Mouse (Mus musculus): Measurements from ENCODE around the gene Snhg11. TPM values are rescaled to one million over a fixed set of nuclear protein-coding genes. Genes with fewer than 3 reads are reported as not detected.
"Not testable (repeated sequence)": the region's sequence is repeated elsewhere in the genome, so short reads cannot be mapped to it uniquely, and the experiment has no call there.

Snhg11 gene
- total and polyA plus RNA-seq, 2 experiments from 2014 or later, result 142 to 179 TPM

DNA sequence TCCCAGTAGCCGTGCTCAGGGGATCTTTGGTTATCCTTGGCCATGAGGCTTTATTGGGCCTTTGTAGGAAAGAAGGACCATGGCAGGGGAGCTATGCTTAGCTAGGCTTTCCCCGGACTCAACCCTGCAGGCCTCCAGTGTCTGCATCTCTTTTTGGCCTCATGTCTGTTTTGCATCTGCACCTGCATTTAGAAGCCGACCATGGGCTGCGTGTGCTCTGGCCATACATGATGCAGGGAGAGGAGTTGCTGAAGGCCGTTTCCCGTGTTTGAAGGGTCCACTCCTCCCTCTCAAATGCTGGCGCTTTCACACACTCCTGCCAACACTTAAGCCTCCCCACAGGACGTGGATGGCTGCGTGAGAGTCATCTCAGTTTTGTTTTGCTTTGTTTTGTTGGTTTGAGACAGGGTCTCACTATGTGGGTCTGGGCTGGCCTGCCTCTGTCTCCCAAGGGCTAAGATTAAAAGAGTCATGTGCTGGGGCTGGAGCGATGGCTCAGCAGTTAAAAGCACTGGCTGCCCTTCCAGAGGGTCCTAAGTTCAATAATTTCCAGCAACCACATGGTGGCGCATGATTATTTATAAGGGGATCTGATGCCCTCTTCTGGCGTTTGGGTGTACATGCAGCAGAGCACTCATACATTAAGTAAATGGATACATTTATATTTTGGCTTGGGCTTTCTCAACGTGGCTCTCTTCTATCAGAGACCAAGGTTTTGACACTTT is 4.1 kb downstream of the Snhg11 start:
- Histone ChIP-seq H3K27ac (ENCODE audit: low read depth, low read length) (no peak overlapping the region), H3K4me1 (ENCODE audit: insufficient read depth) (no peaks in the 10 kb centered on the region), H3K27me3 (ENCODE audit: insufficient read depth, low read length) (no peaks in the 10 kb centered on the region; the same call in 1 of the 2 replicates), H3K36me3 (ENCODE audit: insufficient read depth) (no peaks in the 10 kb centered on the region), H3K9ac (no peak overlapping the region), H3K4me2 (ENCODE audit: low read depth) (no peak overlapping the region), H3K4me3 (ENCODE audit: low read depth, low read length) (no peak overlapping the region), H3K9me3 (ENCODE audit: low read length) (no peaks in the 10 kb centered on the region)
- WGBS, result 40% methylated on average over 13 of the region's 13 CpGs
- DNase-seq (peak; percentile 86), ATAC-seq (peak; percentile 41)
- TF ChIP-seq CTCF (IDR thresholded peaks at IDR 0.05; ENCODE audit: low read depth), result peak; percentile 97

DNA sequence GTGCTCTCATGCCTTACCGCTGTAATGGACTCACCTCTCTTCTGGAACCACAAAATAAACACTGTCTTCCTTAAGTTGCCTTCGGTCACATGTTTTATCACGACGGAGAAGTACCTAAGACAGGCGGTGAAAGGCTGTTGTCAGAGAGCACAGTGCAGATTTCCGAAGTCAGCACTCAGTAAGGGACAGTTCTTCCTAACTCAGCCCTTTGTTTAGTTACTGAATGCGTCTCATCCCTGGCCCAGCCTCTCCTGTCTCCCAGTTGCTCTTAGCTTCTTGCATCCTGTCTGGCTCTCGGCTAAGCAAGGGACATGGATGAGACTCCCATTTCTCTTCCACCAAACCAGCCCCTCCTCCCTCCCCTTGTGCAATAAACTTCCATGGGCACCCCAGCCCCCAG is 10.6 kb downstream of the Snhg11 start:
- H3K9me3 ChIP-seq (ENCODE audit: low read length), result no peaks in the 10 kb centered on the region
- WGBS, result 36% methylated on average over 8 of the region's 8 CpGs
- H3K36me3 ChIP-seq (ENCODE audit: insufficient read depth), result no peaks in the 10 kb centered on the region
- ATAC-seq (no peak), DNase-seq (no peak)
- H3K9ac ChIP-seq, result no peak overlapping the region
- H3K4me2 ChIP-seq (ENCODE audit: low read depth), result no peak overlapping the region
- no peaks in the 10 kb centered on the region for H3K4me1 ChIP-seq (ENCODE audit: insufficient read depth)
- no peak for TF ChIP-seq CTCF (IDR thresholded peaks at IDR 0.05; ENCODE audit: low read depth)
- H3K27me3 ChIP-seq (ENCODE audit: insufficient read depth, low read length), result no peaks in the 10 kb centered on the region
- H3K4me3 ChIP-seq (ENCODE audit: low read depth, low read length), result no peak overlapping the region
- no peak overlapping the region for H3K27ac ChIP-seq (ENCODE audit: low read depth, low read length)

DNA sequence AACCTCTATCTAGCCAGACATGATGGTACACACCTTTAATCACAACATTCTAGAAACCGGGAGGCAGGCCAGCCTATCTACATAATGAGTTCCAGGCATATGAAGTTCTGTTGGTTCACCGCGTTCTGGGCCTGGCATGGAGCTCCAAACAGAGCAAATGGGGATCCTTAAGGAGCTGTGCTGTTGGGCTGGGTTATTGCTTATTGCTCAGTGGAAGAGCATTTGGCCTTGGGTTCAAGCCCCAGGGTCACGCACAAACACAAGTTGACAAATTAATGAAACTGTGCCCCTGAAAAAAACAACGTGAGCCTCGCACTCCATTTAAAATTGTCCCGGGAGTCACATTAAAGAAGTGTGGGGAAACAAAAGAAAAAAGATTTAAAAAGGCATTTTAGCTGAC is 14.0 kb downstream of the Snhg11 start:
- TF ChIP-seq CTCF (IDR thresholded peaks at IDR 0.05; ENCODE audit: low read depth), result no peak

DNA sequence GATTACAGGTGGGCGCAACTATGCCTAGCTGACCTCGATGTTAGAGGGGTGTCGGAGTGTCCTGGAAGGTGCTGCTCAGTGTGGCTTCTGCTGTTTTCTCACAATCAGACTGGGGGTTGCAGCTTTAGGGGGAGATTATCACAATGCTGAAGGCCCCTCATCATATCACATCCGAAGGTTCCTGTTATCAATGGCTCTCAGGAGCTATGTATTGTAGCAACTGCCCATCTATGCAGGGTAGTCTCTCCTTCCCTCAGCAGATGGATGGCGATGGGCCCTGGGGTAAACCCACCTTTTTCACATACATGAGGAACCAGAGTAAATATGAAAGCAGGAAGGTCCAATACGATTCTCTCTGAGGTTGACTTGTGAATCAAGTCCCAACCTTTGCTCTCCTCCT is 20.9 kb downstream of the Snhg11 start:
- TF ChIP-seq CTCF (IDR thresholded peaks at IDR 0.05; ENCODE audit: low read depth), result no peak
- H3K27me3 ChIP-seq (ENCODE audit: insufficient read depth, low read length), result no peaks in the 10 kb centered on the region
- no peaks in the 10 kb centered on the region for H3K4me1 ChIP-seq (ENCODE audit: insufficient read depth)
- H3K27ac ChIP-seq (ENCODE audit: low read depth, low read length), result no peak overlapping the region
- H3K4me2 ChIP-seq (ENCODE audit: low read depth), result no peak overlapping the region
- no peak for ATAC-seq
- H3K36me3 ChIP-seq (ENCODE audit: insufficient read depth), result no peaks in the 10 kb centered on the region
- H3K4me3 ChIP-seq (ENCODE audit: low read depth, low read length), result no peak overlapping the region
- no peak for DNase-seq
- H3K9ac ChIP-seq, result no peak overlapping the region
- WGBS, result 92% methylated on average over 6 of the region's 6 CpGs
- H3K9me3 ChIP-seq (ENCODE audit: low read length), result no peaks in the 10 kb centered on the region

More for the DNA sequence above, 14.0 kb downstream of the Snhg11 start:
- Histone ChIP-seq H3K9me3 (ENCODE audit: low read length) (no peaks in the 10 kb centered on the region), H3K36me3 (ENCODE audit: insufficient read depth) (no peaks in the 10 kb centered on the region), H3K4me1 (ENCODE audit: insufficient read depth) (no peaks in the 10 kb centered on the region), H3K4me3 (ENCODE audit: low read depth, low read length) (no peak overlapping the region), H3K9ac (no peak overlapping the region), H3K4me2 (ENCODE audit: low read depth) (no peak overlapping the region), H3K27ac (ENCODE audit: low read depth, low read length) (no peak overlapping the region), H3K27me3 (ENCODE audit: insufficient read depth, low read length) (no peaks in the 10 kb centered on the region)
- ATAC-seq, result no peak
- WGBS, result 79% methylated on average over 7 of the region's 7 CpGs
- no peak for DNase-seq

DNA sequence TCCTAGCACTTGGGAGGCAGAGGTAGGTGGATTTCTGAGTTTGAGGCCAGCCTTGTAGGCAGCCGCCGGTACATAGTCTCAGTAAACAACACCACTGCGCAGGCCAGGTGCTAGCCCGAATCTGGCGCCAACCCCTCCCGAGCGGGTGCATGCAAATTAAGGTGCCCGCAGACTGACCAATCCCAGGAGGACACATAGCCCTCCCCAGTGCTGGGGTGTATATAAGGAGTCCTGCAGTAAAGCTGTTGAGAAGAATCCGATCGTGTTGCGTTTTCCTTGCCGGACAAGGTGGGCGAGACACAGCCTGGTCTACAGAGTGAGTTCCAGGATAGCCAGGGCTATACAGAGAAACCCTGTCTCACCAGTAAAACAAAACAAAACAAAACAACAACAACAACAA is 21.7 kb downstream of the Snhg11 start:
- H3K4me2 ChIP-seq (ENCODE audit: low read depth); DNase-seq; H3K27ac ChIP-seq (ENCODE audit: low read depth, low read length); H3K4me3 ChIP-seq (ENCODE audit: low read depth, low read length); H3K9me3 ChIP-seq (ENCODE audit: low read length); H3K9ac ChIP-seq; H3K36me3 ChIP-seq (ENCODE audit: insufficient read depth); H3K4me1 ChIP-seq (ENCODE audit: insufficient read depth); H3K27me3 ChIP-seq (ENCODE audit: insufficient read depth, low read length); ATAC-seq: not testable (repeated sequence)
- 70% methylated on average over 13 of the region's 13 CpGs for WGBS

DNA sequence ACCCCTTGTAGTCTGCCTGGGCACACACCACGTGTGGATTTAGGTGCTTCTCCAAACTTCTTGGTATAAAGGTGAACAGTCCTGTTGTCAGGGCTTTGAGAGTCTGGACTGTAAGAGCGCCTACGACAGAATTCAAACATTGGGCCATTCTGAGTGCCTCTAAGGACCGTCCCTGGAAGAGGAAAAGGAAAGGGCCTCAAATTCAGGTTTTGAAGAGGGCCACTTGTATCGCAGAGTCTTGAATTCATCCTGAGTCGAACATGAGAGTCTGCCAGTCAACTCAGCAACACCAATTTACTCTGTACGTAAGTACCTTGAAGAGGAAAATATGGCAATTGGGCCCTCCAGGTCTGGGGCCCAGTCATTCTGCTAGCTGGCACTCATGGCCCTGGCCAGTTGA is 27.5 kb downstream of the Snhg11 start:
- no peak for ATAC-seq
- H3K4me2 ChIP-seq (ENCODE audit: low read depth), result no peak overlapping the region
- H3K4me3 ChIP-seq (ENCODE audit: low read depth, low read length), result no peak overlapping the region
- no peaks in the 10 kb centered on the region for H3K4me1 ChIP-seq (ENCODE audit: insufficient read depth)
- H3K27me3 ChIP-seq (ENCODE audit: insufficient read depth, low read length), result no peaks in the 10 kb centered on the region; the same call in 1 of the 2 replicates
- DNase-seq, result no peak
- H3K9me3 ChIP-seq (ENCODE audit: low read length), result no peaks in the 10 kb centered on the region
- no peak for TF ChIP-seq CTCF (IDR thresholded peaks at IDR 0.05; ENCODE audit: low read depth)
- 84% methylated on average over 7 of the region's 7 CpGs for WGBS
- H3K27ac ChIP-seq (ENCODE audit: low read depth, low read length), result no peak overlapping the region
- H3K9ac ChIP-seq, result no peak overlapping the region
- no peaks in the 10 kb centered on the region for H3K36me3 ChIP-seq (ENCODE audit: insufficient read depth)

DNA sequence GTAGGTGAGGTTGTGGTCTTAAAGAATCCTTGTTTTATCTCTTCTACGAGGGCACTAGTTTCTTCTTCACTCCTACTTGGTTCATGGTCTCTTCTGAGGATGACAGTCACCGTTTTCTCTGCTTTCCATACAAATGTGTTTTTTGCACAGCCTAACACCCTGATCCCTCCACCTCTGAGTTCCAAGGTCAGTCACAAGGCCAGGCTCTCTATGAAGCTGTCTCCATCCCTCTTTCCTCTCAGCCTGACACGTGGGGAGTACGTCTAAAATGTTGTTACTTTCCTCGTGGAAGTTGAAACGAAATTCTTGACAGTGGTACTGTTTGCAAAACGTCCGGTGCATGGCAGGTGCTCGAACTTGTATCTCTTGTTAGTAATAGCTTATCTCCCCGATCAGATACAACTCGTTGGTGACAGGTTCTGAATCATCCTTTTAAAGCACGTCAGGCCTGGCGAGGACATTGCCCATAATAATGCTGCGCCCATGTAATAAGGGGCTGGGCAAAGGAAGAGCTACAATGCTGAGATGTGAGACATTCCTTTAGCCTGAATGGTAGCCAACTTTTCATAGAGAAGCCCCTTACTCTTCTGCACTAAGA is 33.7 kb downstream of the Snhg11 start:
- no peak for DNase-seq
- no peaks in the 10 kb centered on the region for H3K36me3 ChIP-seq (ENCODE audit: insufficient read depth)
- H3K9ac ChIP-seq, result no peak overlapping the region
- no peak for TF ChIP-seq CTCF (IDR thresholded peaks at IDR 0.05; ENCODE audit: low read depth)
- no peak for ATAC-seq
- peak overlapping the region; percentile 62; the same call in 1 of the 2 replicates for H3K27ac ChIP-seq (ENCODE audit: low read depth, low read length)
- H3K4me3 ChIP-seq (ENCODE audit: low read depth, low read length), result peak overlapping the region; percentile 93
- peaks cover 10% of the 10 kb centered on the region for H3K4me1 ChIP-seq (ENCODE audit: insufficient read depth)
- H3K9me3 ChIP-seq (ENCODE audit: low read length), result no peaks in the 10 kb centered on the region
- H3K4me2 ChIP-seq (ENCODE audit: low read depth), result peak overlapping the region; percentile 50
- 22% methylated on average over 14 of the region's 14 CpGs for WGBS
- H3K27me3 ChIP-seq (ENCODE audit: insufficient read depth, low read length), result no peaks in the 10 kb centered on the region; the same call in 1 of the 2 replicates

Data from forebrain, postnatal 0 days (tissue).